Mouse (Mus musculus): Measurements from ENCODE around the gene Tapbp. TPM values are rescaled to one million over a fixed set of nuclear protein-coding genes. Genes with fewer than 3 reads are reported as not detected.
"Not testable (repeated sequence)": the region's sequence is repeated elsewhere in the genome, so short reads cannot be mapped to it uniquely, and the experiment has no call there.

Tapbp gene
- total RNA-seq, 1 experiment from 2014 or later = 166 TPM

DNA sequence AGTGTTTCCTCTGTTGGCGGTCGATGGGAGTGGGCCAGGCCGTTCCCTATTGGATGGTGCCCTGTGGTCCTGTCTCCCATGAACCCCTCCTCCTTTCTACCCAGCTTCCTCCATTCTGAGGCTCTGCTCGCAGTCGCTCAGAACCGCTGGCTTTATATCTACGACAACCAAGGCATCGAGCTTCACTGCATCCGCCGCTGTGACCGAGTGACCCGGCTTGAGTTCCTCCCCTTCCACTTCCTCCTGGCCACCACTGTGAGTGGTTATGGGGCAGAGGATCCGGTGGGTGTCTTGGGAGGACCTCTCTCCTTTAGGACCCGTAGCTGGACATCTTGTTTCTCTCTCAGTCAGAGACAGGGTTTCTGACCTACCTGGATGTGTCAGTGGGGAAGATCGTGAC is 27.8 kb downstream of the Tapbp start:
- DNase-seq = no peak

- no peak for DNase-seq
Measured at GRCm38 (mm10) chr17:33947430-33948089, 31.9 kb downstream of the Tapbp start.

GRCm38 (mm10) chr17:33948090-33948904 is 32.6 kb downstream of the Tapbp start:
- no peak for DNase-seq

- no peak for DNase-seq
Measured at GRCm38 (mm10) chr17:33948905-33949537, 33.3 kb downstream of the Tapbp start.

GRCm38 (mm10) chr17:33950131-33950625 is 34.5 kb downstream of the Tapbp start:
- DNase-seq = no peak

DNA sequence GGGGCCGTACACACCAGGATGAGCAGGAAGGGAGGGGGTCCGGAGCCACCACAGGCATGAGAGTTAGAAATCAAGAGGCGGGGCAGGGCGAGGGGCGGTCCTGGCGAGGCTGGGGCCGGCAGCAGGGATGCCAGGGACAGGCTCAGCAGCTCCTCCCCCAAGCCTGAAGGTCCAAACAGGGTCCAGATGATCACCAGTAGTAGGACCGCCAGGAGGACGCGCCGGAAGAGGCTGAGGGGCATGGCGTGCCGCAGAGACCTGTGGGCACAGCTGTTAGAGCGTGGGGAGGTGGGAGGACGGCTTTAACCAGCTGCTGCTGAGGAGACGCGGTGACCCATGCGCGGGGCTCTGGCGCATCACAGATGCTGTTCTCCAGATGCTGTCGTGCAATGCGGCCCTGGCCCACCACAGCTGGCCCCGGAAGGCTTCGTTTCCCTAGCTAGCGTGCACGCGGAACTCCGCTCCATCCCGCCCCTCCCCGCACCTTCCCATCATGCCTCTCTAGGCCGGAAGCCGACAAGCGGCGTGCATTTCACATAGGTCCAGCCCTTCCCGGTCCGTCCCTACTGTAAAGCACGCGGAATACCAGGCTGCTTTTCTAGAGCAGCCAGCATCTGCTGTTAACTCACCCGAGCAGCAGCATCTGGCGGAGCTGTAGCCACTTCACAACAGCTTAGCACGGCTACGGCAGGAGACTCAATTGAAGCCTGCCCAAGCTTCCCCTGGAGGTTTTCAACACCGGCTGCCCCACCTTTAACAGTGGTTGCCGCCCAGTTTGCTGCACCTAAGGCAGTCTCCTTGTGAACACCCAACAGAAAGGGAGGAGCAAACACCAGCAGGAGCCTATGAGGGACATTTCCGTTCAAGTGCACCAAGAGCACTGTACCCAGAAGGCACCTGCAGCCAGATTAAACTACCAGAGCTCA is 35.6 kb downstream of the Tapbp start, which contains the start of gene B3galt4:
TSS of gene B3galt4 (minus strand) at position 468 of the 926 bp plus-strand sequence.
- peak; percentile 83 for DNase-seq

DNA sequence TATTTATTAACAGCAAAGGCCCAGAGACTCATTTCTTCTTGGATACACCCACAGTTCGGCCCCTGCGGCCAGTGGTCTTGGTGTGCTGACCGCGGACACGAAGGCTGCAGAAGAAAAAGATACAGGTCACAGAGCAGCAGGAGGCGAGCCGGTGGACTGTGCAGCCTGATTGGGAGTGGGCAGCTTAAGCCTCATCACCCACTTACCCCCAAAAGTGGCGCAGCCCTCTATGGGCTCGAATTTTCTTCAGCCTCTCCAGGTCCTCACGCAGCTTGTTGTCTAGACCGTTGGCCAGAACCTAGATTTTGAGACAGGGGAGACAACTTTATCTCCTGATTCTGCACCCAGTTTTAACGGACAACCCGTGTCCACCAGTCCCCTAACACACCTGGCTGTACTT is 36.3 kb downstream of the Tapbp start:
- DNase-seq = not testable (repeated sequence)

- DNase-seq = no peak
Measured at GRCm38 (mm10) chr17:33952879-33953278, 37.2 kb downstream of the Tapbp start.

DNA sequence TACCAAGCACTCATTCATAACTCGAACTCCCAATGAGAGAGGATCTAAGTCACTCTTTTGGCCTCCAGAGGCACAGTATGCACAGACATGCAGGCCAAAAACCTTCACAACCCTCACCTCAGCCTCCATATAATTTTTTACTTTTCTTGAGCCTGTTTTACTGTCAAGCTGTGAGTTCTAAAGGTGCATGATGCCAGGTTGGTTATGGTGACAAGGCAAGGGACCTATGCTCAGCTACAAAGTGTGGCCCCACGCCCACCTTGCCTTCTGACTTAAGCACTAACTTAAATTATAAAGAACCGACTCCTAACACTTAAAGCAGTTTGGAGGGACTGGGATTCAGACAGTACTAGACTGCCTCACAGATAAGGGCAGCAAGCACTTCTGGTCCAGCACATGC is 37.6 kb downstream of the Tapbp start:
- DNase-seq = no peak

DNA sequence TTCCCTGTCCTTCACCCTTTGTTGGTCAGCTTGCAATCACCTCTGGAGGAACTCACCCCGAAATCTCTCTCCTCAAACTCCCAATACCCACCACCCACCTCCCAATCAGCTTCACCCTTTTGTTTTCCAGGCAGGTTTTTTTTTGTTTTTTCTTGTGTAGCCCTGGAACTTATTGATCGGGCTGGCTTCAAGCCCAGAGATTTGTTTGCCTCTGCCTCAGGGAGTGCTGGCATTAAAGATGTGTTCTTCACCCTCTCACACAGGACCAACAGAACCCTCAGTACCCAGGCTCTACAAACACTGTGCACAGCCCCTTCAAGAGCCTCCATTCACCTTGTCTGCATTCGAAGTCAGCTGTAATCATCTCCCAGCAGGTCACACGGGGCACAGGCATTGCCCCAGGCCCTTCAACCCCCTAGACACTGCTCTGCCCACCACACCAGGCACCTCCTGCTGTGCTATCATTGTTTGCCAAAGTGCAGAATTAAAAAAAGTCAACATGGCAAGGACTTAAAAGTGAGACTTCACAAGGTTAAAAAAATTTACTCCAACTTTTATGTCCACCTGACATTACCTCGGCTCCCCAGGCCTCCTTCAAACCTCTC is 38.4 kb downstream of the Tapbp start:
- DNase-seq = no peak

DNA sequence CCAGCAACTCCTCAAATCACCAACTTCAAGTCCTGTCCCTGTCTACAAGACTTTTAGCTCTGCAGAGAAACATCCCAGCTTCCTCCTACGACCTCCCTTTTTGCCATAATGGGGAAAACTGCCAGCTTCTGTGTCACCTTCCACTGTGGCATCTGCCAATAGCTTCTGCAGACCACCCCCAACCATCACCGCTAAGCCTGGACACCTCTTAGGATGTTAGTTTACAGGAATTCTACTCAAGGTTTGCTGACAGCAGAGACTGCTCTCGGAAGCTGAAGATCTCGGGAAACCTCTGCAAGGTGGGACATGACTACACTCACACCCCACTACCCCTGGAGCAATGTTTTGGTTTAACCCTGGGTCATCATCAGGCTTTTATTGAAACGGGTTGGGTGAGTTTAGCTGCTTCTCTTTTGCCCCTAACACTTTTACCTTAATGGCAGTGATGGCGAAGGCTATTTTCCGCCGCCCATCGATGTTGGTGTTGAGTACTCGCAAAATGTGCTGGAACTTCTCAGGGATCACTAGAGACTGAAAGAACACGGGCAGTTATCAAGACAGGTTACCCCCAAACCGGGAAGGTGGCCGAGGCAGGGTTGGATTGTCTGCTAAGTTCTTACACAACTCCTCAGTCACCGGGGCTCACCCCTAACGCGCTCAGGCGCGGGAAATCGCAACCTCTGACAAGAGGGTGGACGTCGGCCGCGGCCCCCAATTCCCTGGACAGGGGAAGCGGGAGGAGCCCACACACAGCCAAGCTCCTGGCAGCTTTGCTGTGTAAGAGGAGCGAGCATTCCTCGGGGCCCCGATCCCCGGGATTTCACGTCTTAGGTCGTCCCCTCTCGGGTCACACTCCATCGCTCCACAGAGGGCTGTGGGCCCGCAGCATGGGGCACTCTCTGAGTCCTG is 39.2 kb downstream of the Tapbp start:
- peak; percentile 50 for DNase-seq

- DNase-seq = peak; percentile 83
Measured at GRCm38 (mm10) chr17:33955555-33956214, 40.0 kb downstream of the Tapbp start, which contains the start of the genes Vps52 and Rps18. Vps52 (plus strand) TSS chr17:33955812. Rps18 (minus strand) TSS chr17:33956001.

GRCm38 (mm10) chr17:33956336-33956735 is 40.6 kb downstream of the Tapbp start:
- no peak for DNase-seq

DNA sequence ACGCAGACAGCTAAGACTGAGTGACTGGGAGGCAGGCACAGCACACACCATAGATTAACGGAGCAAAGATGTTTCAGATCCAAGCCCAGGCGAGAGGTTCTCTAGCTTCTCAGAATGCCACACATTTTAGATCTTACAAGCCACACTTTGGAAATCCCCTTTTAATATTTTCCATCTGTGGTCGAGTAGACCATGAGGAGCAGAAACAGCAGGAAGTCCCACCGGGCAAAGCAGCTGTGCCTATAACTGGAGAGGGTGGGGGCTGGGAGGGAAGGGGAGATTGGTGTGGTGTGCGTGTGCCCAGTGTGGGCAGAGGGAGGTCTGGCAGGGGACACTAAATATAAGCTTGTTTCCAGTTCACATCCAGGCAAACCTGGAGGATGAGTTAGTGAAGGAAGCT is 41.8 kb downstream of the Tapbp start:
- no peak for DNase-seq

DNA sequence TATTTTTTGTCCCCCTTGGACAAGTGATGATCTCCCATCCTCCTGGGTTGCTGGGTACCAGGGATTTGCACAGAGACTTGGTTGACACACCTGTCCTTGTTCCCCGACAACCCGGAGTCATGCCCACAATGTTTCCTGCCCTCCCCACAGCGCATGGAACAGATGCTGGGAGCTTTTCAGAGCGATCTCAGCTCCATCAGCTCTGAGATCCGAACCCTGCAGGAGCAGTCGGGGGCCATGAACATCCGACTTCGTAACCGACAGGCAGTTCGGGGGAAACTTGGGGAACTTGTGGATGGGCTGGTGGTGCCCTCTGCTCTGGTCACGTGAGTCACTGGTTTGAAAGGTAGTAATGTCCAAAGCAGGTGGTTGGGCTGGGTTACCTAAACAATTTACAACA is 42.8 kb downstream of the Tapbp start:
- no peak for DNase-seq

DNA sequence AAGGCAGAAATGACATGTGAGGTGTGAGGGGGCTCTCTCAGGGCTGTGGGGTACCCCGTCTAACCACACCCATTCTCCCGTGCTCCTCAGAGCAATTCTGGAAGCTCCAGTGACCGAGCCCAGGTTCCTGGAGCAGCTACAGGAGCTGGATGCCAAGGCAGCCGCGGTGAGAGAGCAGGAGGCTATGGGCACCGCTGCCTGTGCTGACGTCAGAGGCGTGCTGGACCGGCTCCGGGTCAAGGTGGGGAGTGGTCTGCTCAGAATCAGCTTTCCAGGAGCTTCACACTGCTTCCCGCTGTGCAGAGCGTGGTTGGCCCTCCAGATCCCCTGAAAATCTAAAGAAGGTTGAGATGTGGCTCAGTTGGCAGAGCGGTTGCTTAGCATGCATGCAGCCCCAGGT is 43.4 kb downstream of the Tapbp start:
- no peak for DNase-seq

GRCm38 (mm10) chr17:33959948-33960347 is 44.2 kb downstream of the Tapbp start:
- no peak for DNase-seq

- no peak for DNase-seq
Measured at GRCm38 (mm10) chr17:33962876-33963275, 47.2 kb downstream of the Tapbp start.

DNA sequence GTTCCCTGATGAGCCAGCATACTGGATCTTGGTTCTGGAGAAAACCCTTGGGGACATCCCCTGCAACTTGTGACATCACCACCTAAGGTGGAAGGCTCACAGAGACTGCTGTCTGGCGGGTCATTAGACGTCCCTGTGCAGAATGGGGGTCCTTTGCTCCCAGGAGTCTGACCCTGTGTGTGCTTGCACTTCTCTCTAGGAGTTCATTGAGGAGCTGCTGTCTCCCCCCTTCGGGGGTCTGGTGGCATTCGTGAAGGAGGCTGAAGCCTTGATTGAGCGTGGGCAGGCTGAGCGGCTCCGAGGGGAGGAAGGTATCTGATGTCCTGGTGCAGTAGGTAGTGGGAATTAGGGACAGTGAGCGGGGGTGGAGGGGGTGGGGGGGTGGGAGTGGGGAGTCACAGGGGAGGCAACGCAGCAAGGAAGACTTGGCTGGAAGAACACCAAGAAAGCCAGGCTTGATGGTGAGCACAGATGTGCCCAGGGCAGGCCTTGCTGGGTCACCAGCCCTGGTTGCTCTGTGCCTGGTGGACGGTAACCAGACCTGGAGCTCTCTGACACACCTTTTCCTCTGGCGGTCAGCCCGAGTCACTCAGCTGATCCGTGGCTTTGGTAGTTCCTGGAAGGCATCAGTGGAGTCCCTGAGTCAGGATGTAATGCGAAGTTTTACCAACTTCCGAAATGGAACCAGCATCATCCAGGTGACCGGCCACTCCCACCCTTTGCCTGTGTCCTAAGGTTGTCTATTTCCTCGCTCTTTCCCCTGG is 49.6 kb downstream of the Tapbp start:
- DNase-seq = no peak

All from adrenal gland, postnatal 25 days (tissue).